Mouse (Mus musculus) heart, adult 2 months (tissue): ENCODE measurements around the gene Il17rb.

Experiments
- CTCF ChIP-seq: fragments of 200-600 bp; IDR thresholded peaks from 2 replicates; pipeline ENCODE4 v1.8.1; 2022; ENCODE audit warnings: antibody characterized with exemption, mild to moderate bottlenecking, moderate library complexity
- EP300 ChIP-seq: fragments of 200-500 bp; IDR thresholded peaks from 2 replicates; pipeline ENCODE4 v1.6.1; 2011; ENCODE audit warnings: low read depth, low read length, control low read depth; ENCODE audit not compliant: insufficient read depth

- TF ChIP-seq CTCF, result no peak
- TF ChIP-seq EP300, result no peak
These were observed 57.9 kb downstream of the Il17rb start for GRCm38 (mm10) chr14:29950805-29951204.
